ENCODE assay signal across 15 mouse cellular contexts in genomic region chr2:181452181-181452580, GRCm38 (mm10). TPM values are rescaled to one million over a fixed set of nuclear protein-coding genes. Genes with fewer than 3 reads are reported as not detected.
DNase-seq lines count a peak whose midpoint lies in the region.
"Had no signal": no experiment of that assay in that cellular context is flagged by ENCODE, and none has a peak within 500 bp of the region (broad histone marks: within the 10 kb centered on the region; RNA-seq: fewer than 3 reads in every experiment).

No protein-coding gene starts in this region.

- DNase-seq in brain, adult 2 months (ENCODE audit: low read depth, low spot score) = peak; percentile 80
- DNase-seq in cerebellum, adult 11-12 months = peak; percentile 78
- peak; percentile 78 for DNase-seq in cerebellum, adult 9-10 months
- DNase-seq in cerebellum, postnatal 25 days = peak; percentile 65 to 69
- no peak for DNase-seq in right cerebral cortex, adult 2 months (ENCODE audit: low spot score in 2 of 2)
- DNase-seq in right cerebral cortex, postnatal 36 days (ENCODE audit: low spot score in 2 of 2) = no peak
- no peak for DNase-seq in gastrocnemius, adult 18-20 months (ENCODE audit: low spot score)
- DNase-seq: adrenal gland, postnatal 14 days; forebrain, postnatal 0 days; gastrocnemius, adult 2 months; gastrocnemius, postnatal 25 days; heart, postnatal 36 days had no signal

RNA-seq across cellular contexts. Expression of gene Zbtb46, which starts 7.0 kb away (rescaled TPM):
- total RNA-seq in gastrocnemius, adult 18-20 months (2021) = 1 to 10 TPM; 3.3 to 5.9 TPM

RNA-seq across cellular contexts. Expression of gene Abhd16b, which starts 40.8 kb away (rescaled TPM):
- not detected for total RNA-seq in gastrocnemius, adult 18-20 months (2021)
- total RNA-seq: adrenal gland, adult 18-20 months; adrenal gland, postnatal 14 days; CH12.LX; forebrain, postnatal 0 days; gastrocnemius, adult 2 months; gastrocnemius, postnatal 25 days; granulocyte monocyte progenitor cell, adult 5-6 weeks; heart, postnatal 36 days had no signal

RNA-seq across cellular contexts. Expression of gene Tpd52l2, which starts 44.8 kb away (rescaled TPM):
- total RNA-seq in gastrocnemius, adult 18-20 months (2021) = 10 to 100 TPM; 48.9 to 51.1 TPM

Comparison
In these comparisons a context has a peak if more than half of its experiments do, and no peak if none do; other contexts are left out.
1. DNase-seq: peak in brain, adult 2 months (single experiment), cerebellum, adult 11-12 months (single experiment), cerebellum, adult 9-10 months (single experiment) and cerebellum, postnatal 25 days (2 of 2); none in right cerebral cortex, adult 2 months (0 of 2), right cerebral cortex, postnatal 36 days (0 of 2) and gastrocnemius, adult 18-20 months (single experiment).